Mouse (Mus musculus) embryonic facial prominence, embryonic 10.5 days (tissue): ENCODE data around the gene 9430007A20Rik. TPM values are rescaled to one million over a fixed set of nuclear protein-coding genes. Genes with fewer than 3 reads are reported as not detected.
"Not testable (repeated sequence)": the region's sequence is repeated elsewhere in the genome, so short reads cannot be mapped to it uniquely, and the experiment has no call there.

Source experiments
- DNase-seq: peaks from one replicate; pipeline ENCODE4 v3.0.0-alpha.2; 2017; ENCODE audit warnings: low spot score
- H3K27ac ChIP-seq: fragments of 300-500 bp; sonication (generic); replicated peaks from 2 replicates; pipeline ENCODE4 v1.5.1; 2016; ENCODE audit warnings: mild to moderate bottlenecking
- H3K27me3 ChIP-seq: fragments of 300-500 bp; sonication (generic); replicated peaks from 2 replicates; pipeline ENCODE4 v1.6.1; 2016; ENCODE audit warnings: low read depth, mild to moderate bottlenecking; ENCODE audit not compliant: poor library complexity, severe bottlenecking
- H3K36me3 ChIP-seq: fragments of 300-500 bp; sonication (generic); replicated peaks from 2 replicates; pipeline ENCODE4 v1.6.1; 2016; ENCODE audit warnings: mild to moderate bottlenecking, moderate library complexity
- H3K4me1 ChIP-seq: fragments of 300-500 bp; sonication (generic); 2 replicates; pipeline ENCODE4 v1.6.1; 2016
- H3K4me3 ChIP-seq: fragments of 300-500 bp; sonication (generic); 2 replicates; pipeline ENCODE4 v1.5.1; 2016; ENCODE audit warnings: mild to moderate bottlenecking, moderate library complexity
- H3K9me3 ChIP-seq: fragments of 300-500 bp; sonication (generic); 2 replicates; pipeline ENCODE4 v1.6.1; 2016; ENCODE audit warnings: mild to moderate bottlenecking
- WGBS: fragments of 180-500 bp; shearing (Covaris S2); methylation state at CpG from one replicate; pipeline ENCODE4 v1.1.7; 2016; 5-methylcytosine and 5-hydroxymethylcytosine counted together
- polyA plus RNA-seq: library from polyadenylated mRNA; unstranded; fragments of >200 nt; fragmentation: Nextera tagmentation; extraction: Ambion mirVana; gene quantifications from 2 replicates; pipeline ENCODE4 v1.2.1, GENCODE M21; 2016

The 9430007A20Rik gene
- polyA plus RNA-seq: not detected in 2 replicates

- H3K36me3 ChIP-seq: no peaks in the 10 kb centered on the region
- H3K4me1 ChIP-seq: no peaks in the 10 kb centered on the region
- no peak within 1 kb of the TSS for H3K4me3 ChIP-seq
- no peak within 1 kb of the TSS for H3K27ac ChIP-seq
- no peak for DNase-seq
- WGBS: 77% methylated on average over 5 of the region's 5 CpGs
- H3K9me3 ChIP-seq: peaks cover 34% of the 10 kb centered on the region
- H3K27me3 ChIP-seq: no peaks in the 10 kb centered on the region
These were observed at the start of gene 9430007A20Rik for GRCm38 (mm10) chr4:144519522-144519921. Gene 9430007A20Rik (plus strand): TSS chr4:144519822.

GRCm38 (mm10) chr4:144493331-144493730, 26.3 kb upstream of the 9430007A20Rik start:
- H3K27ac ChIP-seq: no peak overlapping the region
- no peak for DNase-seq
- H3K36me3 ChIP-seq: no peaks in the 10 kb centered on the region
- H3K4me3 ChIP-seq: no peak overlapping the region
- H3K27me3 ChIP-seq: no peaks in the 10 kb centered on the region
- H3K4me1 ChIP-seq: no peaks in the 10 kb centered on the region
- H3K9me3 ChIP-seq: peaks cover 21% of the 10 kb centered on the region

GRCm38 (mm10) chr4:144506518-144506917, 13.1 kb upstream of the 9430007A20Rik start:
- DNase-seq: no peak
- no peak overlapping the region for H3K27ac ChIP-seq
- no peaks in the 10 kb centered on the region for H3K36me3 ChIP-seq
- H3K4me3 ChIP-seq: no peak overlapping the region
- no peaks in the 10 kb centered on the region for H3K27me3 ChIP-seq
- peaks cover 15% of the 10 kb centered on the region; the same call in 1 of the 2 replicates for H3K9me3 ChIP-seq
- H3K4me1 ChIP-seq: no peaks in the 10 kb centered on the region
- 82% methylated on average over 1 of the region's 1 CpGs for WGBS

GRCm38 (mm10) chr4:144544689-144545088, 25.1 kb downstream of the 9430007A20Rik start:
- peaks cover 51% of the 10 kb centered on the region for H3K9me3 ChIP-seq

GRCm38 (mm10) chr4:144545339-144545738, 25.7 kb downstream of the 9430007A20Rik start:
- DNase-seq, H3K27me3 ChIP-seq, H3K4me3 ChIP-seq, H3K27ac ChIP-seq, H3K36me3 ChIP-seq, H3K4me1 ChIP-seq: not testable (repeated sequence)
- WGBS: 90% methylated on average over 13 of the region's 13 CpGs
- H3K9me3 ChIP-seq: peaks cover 51% of the 10 kb centered on the region

More at GRCm38 (mm10) chr4:144544689-144545088, 25.1 kb downstream of the 9430007A20Rik start:
- DNase-seq: no peak
- Histone ChIP-seq H3K4me1 (no peaks in the 10 kb centered on the region), H3K4me3 (no peak overlapping the region), H3K27ac (no peak overlapping the region), H3K27me3 (no peaks in the 10 kb centered on the region), H3K36me3 (no peaks in the 10 kb centered on the region)
- 81% methylated on average over 1 of the region's 1 CpGs for WGBS

GRCm38 (mm10) chr4:144551156-144551555, 31.5 kb downstream of the 9430007A20Rik start:
- H3K9me3 ChIP-seq: peaks cover 46% of the 10 kb centered on the region
- no peak overlapping the region for H3K4me3 ChIP-seq
- no peaks in the 10 kb centered on the region for H3K36me3 ChIP-seq
- H3K4me1 ChIP-seq: no peaks in the 10 kb centered on the region
- H3K27me3 ChIP-seq: no peaks in the 10 kb centered on the region
- no peak overlapping the region for H3K27ac ChIP-seq
- no peak for DNase-seq

GRCm38 (mm10) chr4:144559792-144560191, 40.2 kb downstream of the 9430007A20Rik start:
- no peaks in the 10 kb centered on the region for H3K36me3 ChIP-seq
- H3K27me3 ChIP-seq: no peaks in the 10 kb centered on the region
- DNase-seq: no peak
- no peak overlapping the region for H3K27ac ChIP-seq
- H3K9me3 ChIP-seq: peaks cover 65% of the 10 kb centered on the region
- no peaks in the 10 kb centered on the region for H3K4me1 ChIP-seq
- no peak overlapping the region for H3K4me3 ChIP-seq

GRCm38 (mm10) chr4:144561205-144561604, 41.6 kb downstream of the 9430007A20Rik start:
- DNase-seq: no peak
- WGBS: 73% methylated on average over 2 of the region's 2 CpGs
- H3K27me3 ChIP-seq: no peaks in the 10 kb centered on the region
- H3K9me3 ChIP-seq: peaks cover 63% of the 10 kb centered on the region
- no peak overlapping the region for H3K27ac ChIP-seq
- H3K4me3 ChIP-seq: no peak overlapping the region
- no peaks in the 10 kb centered on the region for H3K36me3 ChIP-seq
- no peaks in the 10 kb centered on the region for H3K4me1 ChIP-seq

- DNase-seq: no peak
- Histone ChIP-seq H3K36me3 (no peaks in the 10 kb centered on the region), H3K4me3 (no peak within 1 kb of the TSS), H3K4me1 (no peaks in the 10 kb centered on the region), H3K9me3 (peaks cover 49% of the 10 kb centered on the region), H3K27me3 (no peaks in the 10 kb centered on the region), H3K27ac (no peak within 1 kb of the TSS)
- 100% methylated on average over 1 of the region's 1 CpGs for WGBS
These were observed 45.4 kb downstream of the 9430007A20Rik start, which contains the start of gene Gm13124 for GRCm38 (mm10) chr4:144565034-144565433. Gene Gm13124 (minus strand): TSS chr4:144565134.

- Histone ChIP-seq H3K9me3 (peaks cover 32% of the 10 kb centered on the region), H3K4me3 (no peak overlapping the region), H3K36me3 (no peaks in the 10 kb centered on the region), H3K27me3 (no peaks in the 10 kb centered on the region), H3K4me1 (no peaks in the 10 kb centered on the region), H3K27ac (no peak overlapping the region)
- DNase-seq: no peak
These were observed 48.1 kb downstream of the 9430007A20Rik start for GRCm38 (mm10) chr4:144567752-144568151.

Other genes starting within 250 kb of the 9430007A20Rik start
- gene Pramel5, start 239.3 kb upstream of the 9430007A20Rik start, polyA plus RNA-seq: not detected in 2 replicates
- gene Gm13128, start 189.6 kb upstream of the 9430007A20Rik start, polyA plus RNA-seq: not detected in 2 replicates
- not detected in 2 replicates for gene Gm13119, start 161.9 kb upstream of the 9430007A20Rik start, polyA plus RNA-seq
- not detected in 2 replicates for gene Pramef20, start 141.9 kb upstream of the 9430007A20Rik start, polyA plus RNA-seq
- gene Pramef12, start 111.4 kb upstream of the 9430007A20Rik start, polyA plus RNA-seq: 0.30 TPM in 1 of 2 replicates, not detected in the other
- gene 1700012P22Rik, start 81.0 kb upstream of the 9430007A20Rik start, polyA plus RNA-seq: not detected in 2 replicates
- gene Gm9944, start 66.5 kb upstream of the 9430007A20Rik start, polyA plus RNA-seq: not detected in 2 replicates
- not detected in 2 replicates for gene Aadacl3, start 56.1 kb upstream of the 9430007A20Rik start, polyA plus RNA-seq
- not detected in 2 replicates for gene Gm13124, start 45.3 kb downstream of the 9430007A20Rik start, polyA plus RNA-seq
- gene Aadacl4, start 93.9 kb downstream of the 9430007A20Rik start, polyA plus RNA-seq: not detected in 2 replicates
- not detected in 2 replicates for gene Gm436, start 166.5 kb downstream of the 9430007A20Rik start, polyA plus RNA-seq
- not detected in 2 replicates for gene Gm13178, start 201.6 kb downstream of the 9430007A20Rik start, polyA plus RNA-seq